Mouse (Mus musculus): ENCODE results near the gene Kcnma1.

DNA sequence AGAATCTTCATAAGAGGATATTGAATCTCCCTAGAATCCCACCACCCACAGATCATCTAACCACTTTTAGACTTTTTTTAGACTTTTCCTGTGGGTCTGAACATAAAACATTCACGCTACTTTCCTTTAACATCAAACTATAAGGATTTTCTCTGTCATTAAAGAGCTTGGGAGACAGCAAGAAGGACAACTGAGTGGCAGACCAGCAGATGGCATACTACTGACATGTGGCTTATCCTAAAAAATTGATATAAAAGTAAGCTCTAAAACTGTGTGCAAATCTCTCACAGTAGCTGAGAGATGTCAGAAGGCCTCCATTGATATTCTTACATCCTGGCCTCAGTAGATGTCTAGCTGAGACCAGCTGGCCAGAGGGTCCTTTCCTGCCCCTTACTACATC is 4.3 kb downstream of the Kcnma1 start:
- TF ChIP-seq CTCF (IDR thresholded peaks at IDR 0.05; ENCODE audit: extremely low read depth, insufficient read depth, insufficient read length, insufficient replicate concordance) (no peak), POLR2A (IDR thresholded peaks at IDR 0.05; ENCODE audit: low read depth, low read length) (no peak)
